Mouse (Mus musculus): ENCODE results near the gene Gapvd1. TPM values are rescaled to one million over a fixed set of nuclear protein-coding genes. Genes with fewer than 3 reads are reported as not detected.
"Not testable (repeated sequence)": the region's sequence is repeated elsewhere in the genome, so short reads cannot be mapped to it uniquely, and the experiment has no call there.

The Gapvd1 gene
- polyA plus RNA-seq (2021): 54.8 TPM

GRCm38 (mm10) chr2:34754551-34755358, at the start of gene Gapvd1:
Gene Gapvd1, minus strand, starts transcription at chr2:34755232.
- TF ChIP-seq CTCF (IDR thresholded peaks at IDR 0.05): no peak
- in situ Hi-C loops (cut with MboI; ENCODE audit: low pct_unique_long_range_greater_than_20kb): no loop called here
- ChIA-PET POLR2A (interaction anchor here (0.7 to 2.5 kb wide), 5 partner anchors 13 to 1850 kb away, joined by 3 to 17 read pairs (median 3); partner anchors contain the start of gene Hspa5), CTCF (interaction anchor here (0.9 kb wide), 1 partner anchor 13 kb away, joined by 4 read pairs; no protein-coding TSS in a partner anchor)
- no peaks in the 10 kb centered on the region for H3K27me3 ChIP-seq
- DNase-seq (ENCODE audit: low read depth, low spot score) (no peak), ATAC-seq (peak; percentile 14)

- DNase-seq (ENCODE audit: low read depth, low spot score) (no peak), ATAC-seq (no peak)
- in situ Hi-C loops (cut with MboI; ENCODE audit: low pct_unique_long_range_greater_than_20kb): no loop called here
- ChIA-PET CTCF (no interaction called here), POLR2A (interaction anchor here (0.9 kb wide), 1 partner anchor 15 kb away, joined by 3 read pairs; no protein-coding TSS in a partner anchor)
- TF ChIP-seq CTCF (IDR thresholded peaks at IDR 0.05): no peak
- H3K27me3 ChIP-seq: no peaks in the 10 kb centered on the region
These were observed 49.8 kb upstream of the Gapvd1 start for GRCm38 (mm10) chr2:34804815-34805214.

- no peak for ATAC-seq
These were observed 49.1 kb upstream of the Gapvd1 start for GRCm38 (mm10) chr2:34804172-34804571.

GRCm38 (mm10) chr2:34803746-34804145, 48.7 kb upstream of the Gapvd1 start:
- DNase-seq (ENCODE audit: low read depth, low spot score): no peak
- CTCF ChIA-PET: no interaction called here
- H3K27me3 ChIP-seq: no peaks in the 10 kb centered on the region
- in situ Hi-C loops (cut with MboI; ENCODE audit: low pct_unique_long_range_greater_than_20kb): no loop called here
- POLR2A ChIA-PET: interaction anchor here (0.5 kb wide), 1 partner anchor 14 kb away, joined by 4 read pairs; no protein-coding TSS in a partner anchor
- no peak for ATAC-seq
- TF ChIP-seq CTCF (IDR thresholded peaks at IDR 0.05): no peak

More at GRCm38 (mm10) chr2:34804172-34804571, 49.1 kb upstream of the Gapvd1 start:
- no peak for TF ChIP-seq CTCF (IDR thresholded peaks at IDR 0.05)
- no peak for DNase-seq (ENCODE audit: low read depth, low spot score)
- no peaks in the 10 kb centered on the region for H3K27me3 ChIP-seq
- in situ Hi-C loops (cut with MboI; ENCODE audit: low pct_unique_long_range_greater_than_20kb): no loop called here
- POLR2A ChIA-PET: interaction anchor here (0.5 to 0.9 kb wide), 2 partner anchors 13 to 16 kb away, joined by 3 to 4 read pairs; no protein-coding TSS in a partner anchor
- CTCF ChIA-PET: no interaction called here

GRCm38 (mm10) chr2:34802565-34803245, 47.7 kb upstream of the Gapvd1 start:
- ChIA-PET CTCF (interaction anchor here (1.4 kb wide), 1 partner anchor 14 kb away, joined by 3 read pairs; no protein-coding TSS in a partner anchor), POLR2A (interaction anchor here (1.2 kb wide), 1 partner anchor 13 kb away, joined by 3 read pairs; no protein-coding TSS in a partner anchor)
- in situ Hi-C loops (cut with MboI; ENCODE audit: low pct_unique_long_range_greater_than_20kb); DNase-seq (ENCODE audit: low read depth, low spot score); H3K27me3 ChIP-seq: not testable (repeated sequence)
- peak; percentile 12 for ATAC-seq

GRCm38 (mm10) chr2:34801516-34802482, 46.8 kb upstream of the Gapvd1 start:
- ChIA-PET POLR2A (interaction anchor here (1.2 kb wide), 1 partner anchor 14 kb away, joined by 3 read pairs; no protein-coding TSS in a partner anchor), CTCF (interaction anchor here (1.4 kb wide), 1 partner anchor 14 kb away, joined by 3 read pairs; no protein-coding TSS in a partner anchor)
- in situ Hi-C loops (cut with MboI; ENCODE audit: low pct_unique_long_range_greater_than_20kb): no loop called here
- DNase-seq (ENCODE audit: low read depth, low spot score): peak; percentile 90
- no peaks in the 10 kb centered on the region for H3K27me3 ChIP-seq
- peak; percentile 72 for ATAC-seq
- TF ChIP-seq CTCF (IDR thresholded peaks at IDR 0.05): peak; percentile 68

- no peaks in the 10 kb centered on the region for H3K27me3 ChIP-seq
- TF ChIP-seq CTCF (IDR thresholded peaks at IDR 0.05): no peak
- in situ Hi-C loops (cut with MboI; ENCODE audit: low pct_unique_long_range_greater_than_20kb): no loop called here
- ChIA-PET CTCF (interaction anchor here (1.2 to 2.0 kb wide), 3 partner anchors 16 to 172 kb away, joined by 3 to 12 read pairs (median 3); no protein-coding TSS in a partner anchor), POLR2A (interaction anchor here (0.7 to 2.3 kb wide), 2 partner anchors 29 kb away, joined by 4 to 12 read pairs; partner anchors contain the start of gene Hspa5)
- no peak for DNase-seq (ENCODE audit: low read depth, low spot score)
- no peak for ATAC-seq
These were observed 45.3 kb upstream of the Gapvd1 start for GRCm38 (mm10) chr2:34800371-34800770.

- in situ Hi-C loops (cut with MboI; ENCODE audit: low pct_unique_long_range_greater_than_20kb): no loop called here
- peak; percentile 77 for ATAC-seq
These were observed 44.6 kb upstream of the Gapvd1 start, which contains the start of gene Rabepk for GRCm38 (mm10) chr2:34799357-34800256. Gene Rabepk, minus strand, starts transcription at chr2:34799912.

More at GRCm38 (mm10) chr2:34799357-34800256, 44.6 kb upstream of the Gapvd1 start, which contains the start of gene Rabepk:
- no peak for TF ChIP-seq CTCF (IDR thresholded peaks at IDR 0.05)
- DNase-seq (ENCODE audit: low read depth, low spot score): no peak
- ChIA-PET POLR2A (interaction anchor here (1.0 to 2.3 kb wide), 2 partner anchors 29 to 1043 kb away, joined by 3 to 12 read pairs; partner anchors contain the start of gene Hspa5), CTCF (interaction anchor here (1.2 to 2.0 kb wide), 3 partner anchors 15 to 172 kb away, joined by 3 to 12 read pairs (median 3); no protein-coding TSS in a partner anchor)
- H3K27me3 ChIP-seq: no peaks in the 10 kb centered on the region
